Mouse (Mus musculus): ENCODE results near the gene Anks4b. TPM values are rescaled to one million over a fixed set of nuclear protein-coding genes. Genes with fewer than 3 reads are reported as not detected.

Anks4b gene
- 0.10 TPM for polyA plus RNA-seq (2015; fragmentation: Illumina TruSeq; extraction: RNeasy Lipid Tissue Mini Kit (QIAGEN cat#74804); ENCODE audit: low read depth, low replicate concordance)

DNA sequence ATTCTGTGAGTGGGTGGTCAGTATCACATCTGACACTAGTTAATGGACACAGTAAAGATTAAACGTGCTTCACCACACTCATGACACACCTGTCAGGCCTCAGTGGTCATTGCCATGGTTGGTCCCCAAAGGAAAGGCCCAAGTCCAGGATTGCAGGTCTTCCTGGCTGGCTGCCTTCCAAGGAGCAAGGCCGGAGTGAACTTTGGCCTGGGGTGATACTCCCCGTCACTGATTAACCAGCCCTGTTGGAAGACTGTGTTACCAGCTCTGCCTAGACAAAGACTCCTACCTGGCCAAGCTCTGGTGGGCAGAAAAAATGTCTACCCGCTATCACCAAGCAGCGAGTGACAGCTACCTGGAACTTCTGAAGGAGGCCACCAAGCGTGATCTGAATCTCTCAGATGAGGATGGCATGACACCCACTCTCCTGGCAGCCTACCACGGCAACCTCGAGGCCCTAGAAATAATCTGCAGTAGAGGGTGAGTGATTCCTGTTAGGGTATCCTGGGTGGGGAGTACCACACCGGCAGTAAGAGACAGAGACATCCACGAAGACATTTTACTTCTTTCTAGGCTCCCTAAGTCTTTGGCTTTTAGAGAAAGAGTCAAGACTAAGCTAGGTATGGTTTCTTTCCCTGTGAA lies at the start of gene Anks4b:
Gene Anks4b, plus strand, starts transcription at position 256 of the 642 bp plus-strand sequence.

GRCm38 (mm10) chr7:120145191-120145590 lies 28.5 kb upstream of the Anks4b start, which contains the start of gene Zp2:
Zp2 (minus strand) TSS chr7:120145291.

DNA sequence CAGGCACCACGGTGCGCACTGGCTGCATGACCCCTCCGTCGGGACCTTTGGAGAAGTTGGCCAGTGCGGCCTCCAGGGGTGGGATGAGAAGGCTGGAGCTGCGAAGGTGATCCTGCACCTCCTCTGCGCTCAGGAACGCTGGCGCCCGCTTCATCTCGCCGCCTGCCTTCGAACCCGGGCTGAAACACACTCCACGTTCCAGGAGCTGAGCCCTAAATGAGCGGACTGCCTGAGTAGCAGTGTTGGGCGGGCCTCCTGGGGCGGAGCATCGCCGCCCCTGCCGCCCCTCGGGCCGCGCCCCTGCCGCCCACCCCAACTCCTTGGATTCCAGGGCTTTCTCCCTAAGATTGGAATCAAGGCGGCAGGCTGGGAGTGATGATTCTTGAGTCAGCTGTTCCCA lies 28.1 kb downstream of the Anks4b start, which contains the start of gene Crym:
Gene Crym, minus strand, starts transcription at position 341 of the 400 bp plus-strand sequence.

GRCm38 (mm10) chr7:120203789-120204188 lies 30.1 kb downstream of the Anks4b start, which contains the start of gene Abca14:
Abca14 (plus strand) TSS chr7:120203961.

Other genes starting within 250 kb of the Anks4b start
- gene Dnah3, start 78.6 kb upstream of the Anks4b start, polyA plus RNA-seq (2015; fragmentation: Illumina TruSeq; extraction: RNeasy Lipid Tissue Mini Kit (QIAGEN cat#74804); ENCODE audit: low read depth, low replicate concordance) = 0.45 TPM
- 18.5 TPM for gene Tmem159, start 71.5 kb upstream of the Anks4b start, polyA plus RNA-seq (2015; fragmentation: Illumina TruSeq; extraction: RNeasy Lipid Tissue Mini Kit (QIAGEN cat#74804); ENCODE audit: low read depth, low replicate concordance)
- not detected for gene Zp2, start 28.6 kb upstream of the Anks4b start, polyA plus RNA-seq (2015; fragmentation: Illumina TruSeq; extraction: RNeasy Lipid Tissue Mini Kit (QIAGEN cat#74804); ENCODE audit: low read depth, low replicate concordance)
- 102 TPM for gene Crym, start 28.3 kb downstream of the Anks4b start, polyA plus RNA-seq (2015; fragmentation: Illumina TruSeq; extraction: RNeasy Lipid Tissue Mini Kit (QIAGEN cat#74804); ENCODE audit: low read depth, low replicate concordance)
- gene Abca14, start 30.1 kb downstream of the Anks4b start, polyA plus RNA-seq (2015; fragmentation: Illumina TruSeq; extraction: RNeasy Lipid Tissue Mini Kit (QIAGEN cat#74804); ENCODE audit: low read depth, low replicate concordance) = not detected
- gene Abca15, start 154.8 kb downstream of the Anks4b start, polyA plus RNA-seq (2015; fragmentation: Illumina TruSeq; extraction: RNeasy Lipid Tissue Mini Kit (QIAGEN cat#74804); ENCODE audit: low read depth, low replicate concordance) = not detected
- not detected for gene Abca16, start 235.8 kb downstream of the Anks4b start, polyA plus RNA-seq (2015; fragmentation: Illumina TruSeq; extraction: RNeasy Lipid Tissue Mini Kit (QIAGEN cat#74804); ENCODE audit: low read depth, low replicate concordance)